Mouse (Mus musculus): ENCODE results near the gene Fam168a. TPM values are rescaled to one million over a fixed set of nuclear protein-coding genes. Genes with fewer than 3 reads are reported as not detected.
A peak's percentile ranks its signal among the peaks of the same experiment; 100 is the strongest.

Gene Fam168a
- total RNA-seq, 2 experiments from 2014 or later, result 33.5 to 35.7 TPM

- no peak for DNase-seq
Observed at GRCm38 (mm10) chr7:100774189-100774588, 67.8 kb downstream of the Fam168a start.

DNA sequence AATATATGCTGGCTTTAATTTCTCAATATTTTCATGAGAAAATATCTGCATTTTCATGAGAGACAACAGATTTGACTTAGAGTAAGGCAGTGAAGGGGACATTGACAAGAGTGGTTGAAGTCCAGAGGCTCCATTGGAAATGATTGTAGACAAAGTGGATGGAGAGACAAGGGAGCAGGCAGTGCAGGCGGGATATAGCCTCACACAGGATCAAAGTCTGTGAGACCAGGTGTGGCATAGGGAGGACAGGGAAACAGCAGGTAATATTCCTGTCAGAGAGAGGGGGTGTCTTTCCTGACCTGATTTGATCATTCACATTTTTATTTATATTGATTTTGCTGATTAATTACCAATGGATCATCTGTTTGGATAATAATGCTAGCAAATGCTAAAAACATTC, 69.4 kb downstream of the Fam168a start:
- DNase-seq, result no peak

DNA sequence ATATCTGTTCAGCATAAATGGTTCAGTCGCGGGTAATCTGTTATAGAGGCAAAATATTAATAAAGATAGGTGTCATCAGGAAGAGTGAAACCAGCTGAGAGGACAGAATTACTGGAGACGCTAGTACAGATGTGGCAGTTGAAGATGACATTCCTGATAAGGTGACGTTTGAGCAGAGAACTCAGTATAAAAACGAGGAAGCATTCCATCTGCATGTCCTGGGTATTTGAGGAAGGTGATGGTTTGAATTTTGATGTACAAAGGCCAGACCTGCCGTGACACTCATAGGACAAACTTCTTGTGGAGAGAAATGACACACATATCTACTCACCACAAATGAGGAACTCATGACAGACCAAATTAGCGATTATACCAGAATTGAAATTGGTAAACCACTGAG, 73.8 kb downstream of the Fam168a start:
- DNase-seq, result no peak

GRCm38 (mm10) chr7:100784650-100785049, 78.2 kb downstream of the Fam168a start:
- DNase-seq, result no peak

DNA sequence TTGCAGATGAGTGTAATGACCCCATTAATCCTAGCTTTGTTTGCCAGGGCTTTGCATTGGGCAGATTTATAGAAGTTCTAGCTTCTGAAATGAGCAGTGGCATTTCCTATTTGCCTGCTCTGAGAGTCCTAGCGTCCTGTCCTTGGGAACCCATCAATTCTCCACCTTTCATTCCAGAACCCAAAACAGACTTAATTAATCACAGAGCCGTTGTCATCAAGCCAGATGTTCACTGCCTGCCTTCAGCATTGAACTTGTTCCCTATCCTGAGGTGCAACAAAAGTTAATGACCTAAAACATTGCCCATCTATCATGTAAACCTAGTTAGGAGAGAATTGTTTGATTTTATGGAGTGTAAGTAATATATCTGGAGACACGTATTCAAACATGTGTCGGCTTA, 79.0 kb downstream of the Fam168a start:
- DNase-seq, result no peak

GRCm38 (mm10) chr7:100786078-100786477, 79.6 kb downstream of the Fam168a start:
- DNase-seq, result no peak

- DNase-seq, result peak; percentile 57
Observed at GRCm38 (mm10) chr7:100788291-100788690, 81.9 kb downstream of the Fam168a start.

GRCm38 (mm10) chr7:100798810-100799209, 92.4 kb downstream of the Fam168a start:
- no peak for DNase-seq

GRCm38 (mm10) chr7:100805391-100805790, 99.0 kb downstream of the Fam168a start:
- DNase-seq, result no peak

DNA sequence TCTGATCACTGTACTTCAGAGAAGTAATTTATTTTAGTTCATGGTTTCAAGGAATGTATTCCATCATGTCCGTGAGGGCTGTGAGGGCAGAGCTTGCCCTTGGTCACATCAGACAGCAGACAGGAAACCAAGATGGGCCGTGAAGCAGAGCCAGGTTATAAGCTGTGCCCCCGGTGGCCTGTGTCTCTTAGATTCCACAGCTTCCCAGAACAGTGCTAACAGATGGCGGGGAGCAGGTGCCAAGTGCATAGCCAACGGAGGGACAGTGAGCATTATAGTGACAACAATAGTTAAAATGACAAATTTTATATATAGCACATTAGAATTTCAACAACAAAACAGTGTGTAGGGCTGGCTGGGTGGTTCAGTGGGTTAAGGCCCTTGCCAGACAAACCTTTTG, 105.5 kb downstream of the Fam168a start:
- no peak for DNase-seq

- DNase-seq, result no peak
Observed at GRCm38 (mm10) chr7:100812641-100813040, 106.2 kb downstream of the Fam168a start.

GRCm38 (mm10) chr7:100815900-100816570, 109.6 kb downstream of the Fam168a start:
- DNase-seq, result no peak

GRCm38 (mm10) chr7:100816759-100817441, 110.5 kb downstream of the Fam168a start:
- no peak for DNase-seq

DNA sequence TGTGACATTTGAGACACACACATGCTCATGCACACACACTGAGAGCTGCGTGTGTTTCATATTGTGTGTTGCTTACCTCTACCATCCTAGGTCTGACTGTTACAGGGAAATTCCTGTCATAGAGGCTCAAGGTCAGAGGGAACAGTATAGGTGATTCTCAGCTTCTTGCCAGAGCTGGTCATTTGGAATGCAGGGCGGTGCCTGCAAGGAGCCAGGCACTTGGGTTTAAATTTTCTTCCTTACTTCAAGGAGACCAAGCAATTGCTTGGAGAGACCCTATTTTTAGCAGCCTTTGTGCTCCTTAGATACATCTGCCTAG, 111.0 kb downstream of the Fam168a start:
- no peak for DNase-seq

- DNase-seq, result no peak
Observed at GRCm38 (mm10) chr7:100818401-100819064, 112.1 kb downstream of the Fam168a start.

DNA sequence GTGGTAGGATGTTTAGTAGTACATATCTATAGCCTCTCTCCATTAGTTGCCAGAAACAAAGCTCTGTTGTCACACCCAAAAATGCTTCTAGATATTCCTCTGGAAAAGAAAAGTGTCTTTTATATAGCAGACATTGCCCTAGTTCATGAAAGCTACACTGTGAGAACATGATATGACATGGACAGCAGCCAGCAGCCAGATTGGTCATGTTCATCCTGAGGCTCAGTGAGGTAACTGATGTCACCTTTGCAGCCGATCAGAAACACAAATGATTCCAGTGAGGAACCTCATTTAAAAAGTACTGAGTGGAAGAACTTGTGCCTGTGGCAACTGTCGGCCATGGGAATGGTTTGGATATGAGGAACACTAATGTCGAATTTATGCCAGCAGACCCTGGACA, 118.2 kb downstream of the Fam168a start:
- no peak for DNase-seq

DNA sequence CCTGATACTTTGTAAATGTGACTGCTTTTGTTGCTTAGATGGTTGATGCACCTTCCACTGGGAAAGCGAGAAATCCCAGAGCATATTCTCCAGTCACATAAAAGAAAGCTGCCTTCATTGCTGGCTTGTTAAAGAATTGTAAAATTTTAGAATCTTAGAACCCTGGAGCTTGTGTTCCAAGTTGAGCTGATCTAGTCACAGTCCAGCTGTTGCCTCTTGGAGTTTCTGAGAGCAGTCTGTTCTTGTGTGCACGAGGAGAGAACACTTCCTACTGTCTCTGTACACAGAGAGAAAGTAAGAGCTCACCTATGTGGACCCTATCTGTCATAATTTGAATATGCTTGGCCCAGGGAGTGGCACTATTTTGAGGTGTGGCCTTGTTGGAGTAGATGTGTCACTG, 122.1 kb downstream of the Fam168a start:
- no peak for DNase-seq

- no peak for DNase-seq
Observed at GRCm38 (mm10) chr7:100833859-100834258, 127.4 kb downstream of the Fam168a start.

- DNase-seq, result no peak
Observed at GRCm38 (mm10) chr7:100835168-100835567, 128.7 kb downstream of the Fam168a start.

DNA sequence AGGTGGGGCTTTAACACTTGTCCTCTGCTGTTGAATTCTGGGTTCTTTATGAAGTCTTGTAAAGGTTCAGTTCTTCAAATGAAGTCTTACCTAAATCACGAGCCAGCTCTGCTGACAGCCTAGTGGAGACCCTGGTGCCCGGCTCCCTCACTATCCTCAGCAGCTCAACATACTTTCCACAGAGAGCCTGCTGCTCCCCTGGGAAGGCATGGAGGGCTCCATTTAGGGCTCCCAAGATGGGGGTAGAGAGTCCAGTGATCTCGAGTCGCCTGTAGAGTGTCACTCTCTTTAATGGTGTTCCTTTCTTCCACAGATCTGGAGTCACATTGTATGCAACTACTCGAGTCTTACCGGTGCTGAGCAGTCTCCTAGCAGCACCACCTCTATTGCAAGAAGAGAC, 129.3 kb downstream of the Fam168a start:
- no peak for DNase-seq

DNA sequence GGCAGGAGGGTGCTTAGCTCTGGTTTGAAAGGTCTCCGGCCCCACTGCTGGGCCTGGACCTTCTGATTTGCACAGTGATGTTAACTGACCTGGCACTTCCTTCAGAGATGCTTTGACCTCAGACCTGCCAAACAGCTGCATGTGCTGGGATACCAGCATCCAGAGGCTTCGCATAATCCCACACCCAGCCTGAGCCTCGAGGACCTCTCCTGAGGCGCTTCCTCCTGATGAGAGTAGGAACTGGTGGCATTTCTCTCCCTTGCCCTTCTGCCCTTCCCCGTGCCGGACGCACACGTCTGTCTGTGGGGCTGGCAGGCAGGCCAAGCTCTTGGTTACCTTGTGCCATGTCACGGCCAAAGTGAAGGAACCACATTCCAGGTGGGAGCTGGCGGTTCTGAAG, 130.2 kb downstream of the Fam168a start:
- DNase-seq, result no peak

DNA sequence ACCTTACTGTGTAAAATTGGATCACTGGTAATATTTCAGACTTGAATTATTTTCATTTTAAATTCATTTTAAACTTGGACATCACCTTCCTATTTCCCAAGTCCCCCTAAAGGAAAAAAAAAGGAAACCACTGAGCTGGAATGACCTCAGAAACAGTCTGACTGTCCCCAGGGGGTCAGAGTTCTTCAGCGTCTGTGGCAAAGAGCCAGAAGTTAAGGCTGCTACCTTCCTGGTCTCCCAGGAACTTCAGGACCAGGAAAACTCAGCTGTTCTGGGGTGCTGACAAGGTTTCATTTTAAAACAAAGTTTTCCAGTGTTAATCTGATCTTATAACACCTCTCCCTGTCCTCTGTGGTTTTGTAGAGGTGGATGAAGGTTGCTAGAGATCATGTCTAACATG, 131.3 kb downstream of the Fam168a start:
- no peak for DNase-seq

- no peak for DNase-seq
Observed at GRCm38 (mm10) chr7:100839632-100840402, 133.4 kb downstream of the Fam168a start.

Data from gastrocnemius, postnatal 25 days (tissue).